Mouse (Mus musculus) heart, postnatal 10 days (tissue): ENCODE measurements at regions not wholly inside any gene's neighbourhood (a gene's known extent, or its start where the extent isn't known, plus 50 kb on each side); places are given as distances from the start of the nearest gene placed in this dataset.

ENCODE experiments used
- microRNA-seq, 2 experiments: library from miRNA; unstranded; fragments of <30 nt; microRNA quantifications; one replicate each; pipeline ENCODE4 v1.2.0; 2022

Small RNA genes in the stretch of these regions (microRNA-seq; reads per million reads assigned to microRNA genes)
- 0 reads per million in 2 experiments for gene Mir6378
